Mouse (Mus musculus): ENCODE measurements around the gene Spag9. TPM values are rescaled to one million over a fixed set of nuclear protein-coding genes. Genes with fewer than 3 reads are reported as not detected.
A peak's percentile ranks its signal among the peaks of the same experiment; 100 is the strongest.

The Spag9 gene
- polyA plus RNA-seq, 1 experiment = 5.2 TPM

DNA sequence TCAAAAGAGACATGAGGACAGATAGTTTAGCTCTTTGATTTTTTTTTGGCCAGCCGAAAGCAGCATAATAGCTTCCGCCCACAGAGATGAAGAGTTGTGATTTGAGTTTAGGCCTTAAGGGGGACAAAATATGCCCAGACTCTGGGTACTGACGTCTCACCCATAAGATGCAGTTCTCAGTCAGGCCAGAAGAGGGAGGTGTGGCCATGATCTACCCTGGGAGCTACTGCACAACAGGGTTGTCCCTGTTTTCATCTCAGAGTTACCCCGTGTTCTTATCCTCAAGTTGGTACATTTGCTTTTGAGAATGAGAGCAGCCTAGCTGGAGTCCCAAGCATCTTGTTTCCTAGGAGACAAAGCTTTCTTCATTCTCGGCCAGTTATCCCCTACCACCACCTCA is 132.1 kb downstream of the Spag9 start:
- 42% methylated on average over 5 of the region's 5 CpGs for WGBS
- DNase-seq (ENCODE audit: low read depth, low spot score) = no peak

DNA sequence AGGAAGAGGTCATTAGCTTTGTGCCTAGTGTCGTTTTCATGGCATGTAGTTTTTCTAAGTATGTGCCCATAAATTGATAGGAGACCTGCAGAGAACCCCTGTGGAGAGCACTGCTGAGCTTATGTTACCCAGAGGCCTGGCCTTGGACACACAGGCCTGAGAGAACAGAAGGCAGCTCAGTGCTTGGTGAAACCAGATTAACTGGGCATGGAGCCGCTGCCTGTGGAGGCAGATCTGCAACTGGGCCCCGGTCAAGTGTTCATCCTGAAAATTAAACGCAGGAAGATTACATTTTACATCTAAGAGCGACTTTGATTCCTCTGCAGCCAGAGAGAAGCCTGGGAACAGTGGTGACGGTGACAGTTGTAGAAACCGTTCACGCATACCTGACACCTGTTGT is 132.6 kb downstream of the Spag9 start:
- 92% methylated on average over 8 of the region's 8 CpGs for WGBS
- DNase-seq (ENCODE audit: low read depth, low spot score) = no peak

DNA sequence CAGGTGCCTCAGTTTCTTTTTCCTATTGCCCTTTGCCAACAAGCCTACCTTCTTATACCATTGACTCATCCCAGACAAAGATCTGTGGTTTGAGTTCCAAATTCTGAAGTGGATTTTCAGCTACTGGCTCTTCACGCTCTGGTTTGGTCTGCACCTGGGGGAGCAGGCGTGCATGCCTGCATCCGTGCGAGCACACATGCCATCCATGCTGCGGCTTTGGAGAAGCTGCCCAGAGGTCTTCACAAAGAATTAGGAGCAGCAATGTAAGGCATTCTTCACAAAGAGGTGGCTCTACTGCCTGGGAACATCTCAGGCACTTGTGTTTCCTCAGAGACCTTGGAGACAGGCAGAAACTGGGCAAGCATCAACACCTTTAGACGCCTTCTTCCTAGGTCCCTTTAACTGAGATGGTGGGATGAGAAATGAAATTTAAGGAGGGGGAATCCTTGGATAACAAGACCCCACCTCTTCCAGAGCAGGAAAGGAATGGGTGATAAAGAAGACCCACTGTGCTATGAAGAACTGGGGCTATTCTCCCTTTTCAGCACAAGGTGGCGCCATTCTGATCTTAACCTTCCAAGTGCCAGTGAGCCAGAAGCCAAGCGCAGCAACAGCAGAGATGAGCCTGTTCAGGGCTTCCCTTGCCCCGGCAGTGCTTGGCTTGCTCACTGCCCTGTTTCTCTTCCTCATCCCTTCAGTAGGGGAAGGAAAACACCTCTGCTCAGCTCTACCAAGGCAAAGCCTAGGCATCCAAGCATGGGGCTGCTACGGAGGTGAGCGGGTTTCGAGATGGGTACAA is 133.6 kb downstream of the Spag9 start:
- no peak for DNase-seq (ENCODE audit: low read depth, low spot score)
- 66% methylated on average over 12 of the region's 12 CpGs for WGBS

DNA sequence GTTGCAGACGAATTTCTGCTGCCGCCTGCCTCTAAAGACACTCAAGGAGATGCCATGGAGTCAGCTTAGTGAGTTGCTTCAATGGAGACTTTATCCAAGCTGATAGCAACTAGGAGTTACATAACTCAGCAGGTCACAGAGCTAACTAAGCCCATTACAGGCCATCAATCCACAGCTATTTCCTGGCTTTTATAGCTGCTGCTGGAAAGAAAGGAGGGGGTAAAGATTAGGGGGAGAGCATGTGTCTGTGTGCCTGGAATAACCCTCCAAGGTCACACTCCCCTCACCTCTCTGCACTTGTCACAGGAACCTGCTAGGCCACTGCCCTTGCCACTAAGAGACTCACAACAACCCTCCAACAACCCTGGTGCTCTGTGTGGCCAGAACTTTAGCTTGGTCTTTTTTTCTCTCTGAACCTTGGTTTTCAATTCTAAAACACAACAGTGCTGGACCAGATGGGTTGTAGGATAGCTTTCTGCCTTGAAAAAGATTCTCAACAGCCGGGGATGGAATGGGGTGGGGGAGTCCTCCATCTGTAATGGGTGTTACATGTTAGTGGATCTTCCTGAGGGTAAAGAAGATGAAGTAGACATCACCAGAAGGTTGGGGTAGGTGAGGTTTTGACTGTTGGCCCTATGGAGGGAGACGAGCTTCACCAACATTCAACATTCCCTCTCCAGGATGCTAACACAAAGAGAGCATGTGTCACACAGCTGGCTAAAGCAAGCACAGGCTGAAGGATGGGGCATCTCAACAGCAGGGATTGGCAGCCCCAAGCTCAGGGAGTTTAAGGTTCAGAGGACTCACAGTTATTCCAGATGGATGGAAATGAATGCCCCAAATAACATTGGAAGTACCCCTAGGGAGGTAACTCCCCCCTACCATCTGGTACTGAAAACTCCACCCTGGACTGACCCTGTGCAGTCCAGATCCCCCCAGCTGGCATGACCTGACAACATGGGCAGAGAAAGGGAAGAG is 134.5 kb downstream of the Spag9 start:
- 66% methylated on average over 4 of the region's 4 CpGs for WGBS
- no peak for DNase-seq (ENCODE audit: low read depth, low spot score)

DNA sequence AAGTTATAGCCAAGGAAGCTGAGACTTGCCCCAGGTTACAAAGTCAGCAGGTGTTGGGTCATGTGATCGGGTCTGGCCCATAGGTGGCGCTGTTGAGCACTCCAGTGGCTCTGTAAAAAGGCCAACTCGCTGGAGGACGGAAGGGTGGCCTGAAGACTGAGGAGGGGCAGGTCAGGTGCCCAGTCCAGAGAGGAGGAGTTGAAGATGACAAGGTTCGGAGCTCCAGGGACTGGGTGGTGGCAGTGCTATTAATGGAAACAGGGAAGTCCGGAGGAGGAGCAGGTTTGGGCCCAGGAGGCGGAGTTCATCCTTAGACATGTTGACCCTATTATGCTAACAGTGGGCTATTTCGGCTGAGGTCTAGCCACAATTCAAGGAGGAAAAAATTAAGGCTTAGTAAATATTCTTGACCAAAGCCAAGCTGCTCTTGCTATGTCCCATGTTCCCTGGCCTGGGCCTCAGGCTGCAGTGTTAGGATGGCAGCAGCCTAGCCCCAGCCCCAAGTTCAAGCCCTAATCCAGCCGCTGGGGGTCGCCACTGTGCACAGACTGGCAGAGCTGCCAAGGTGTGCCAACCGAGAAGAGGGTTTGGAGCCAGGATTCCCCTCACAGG is 137.6 kb downstream of the Spag9 start:
- DNase-seq (ENCODE audit: low read depth, low spot score) = peak; percentile 93
- WGBS = 7% methylated on average over 11 of the region's 11 CpGs

DNA sequence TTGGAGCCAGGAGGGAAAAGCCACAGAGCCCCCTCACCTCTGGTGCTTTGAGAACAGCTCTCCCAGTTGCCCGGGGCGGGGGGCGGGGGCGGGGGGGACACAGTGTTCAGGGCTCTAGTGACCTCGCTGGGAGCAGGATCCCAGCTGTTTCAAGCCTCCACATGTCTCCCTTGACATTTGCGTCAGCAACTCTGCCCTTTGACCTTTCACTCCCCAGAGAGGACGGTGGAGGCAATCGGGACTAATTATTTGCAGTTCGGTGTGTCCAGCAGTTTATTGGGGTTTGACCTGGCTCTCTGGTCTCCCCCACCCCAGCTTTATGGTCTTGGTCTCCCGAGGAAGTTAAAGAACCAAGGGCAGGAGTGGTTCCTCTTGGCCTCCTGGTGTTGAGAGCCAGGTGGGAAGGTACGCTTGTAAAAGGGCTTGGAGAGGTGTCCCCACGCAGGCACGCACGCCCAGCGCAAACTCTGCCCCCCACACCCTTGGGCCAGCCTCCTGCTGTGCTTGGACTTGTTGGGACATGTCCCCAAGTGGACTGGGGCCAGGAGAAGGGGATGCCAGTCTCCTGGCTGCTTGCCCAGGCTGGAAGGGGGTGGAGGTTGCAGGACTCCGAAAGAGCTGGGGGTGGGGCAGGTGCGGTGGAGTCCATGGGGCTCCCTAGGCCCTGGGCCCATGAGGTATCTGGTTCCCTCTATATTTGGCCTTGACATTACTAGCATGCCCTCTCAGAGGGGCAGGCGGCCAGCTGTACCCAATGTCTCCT is 138.4 kb downstream of the Spag9 start:
- WGBS = 26% methylated on average over 18 of the region's 18 CpGs
- DNase-seq (ENCODE audit: low read depth, low spot score) = peak; percentile 85

DNA sequence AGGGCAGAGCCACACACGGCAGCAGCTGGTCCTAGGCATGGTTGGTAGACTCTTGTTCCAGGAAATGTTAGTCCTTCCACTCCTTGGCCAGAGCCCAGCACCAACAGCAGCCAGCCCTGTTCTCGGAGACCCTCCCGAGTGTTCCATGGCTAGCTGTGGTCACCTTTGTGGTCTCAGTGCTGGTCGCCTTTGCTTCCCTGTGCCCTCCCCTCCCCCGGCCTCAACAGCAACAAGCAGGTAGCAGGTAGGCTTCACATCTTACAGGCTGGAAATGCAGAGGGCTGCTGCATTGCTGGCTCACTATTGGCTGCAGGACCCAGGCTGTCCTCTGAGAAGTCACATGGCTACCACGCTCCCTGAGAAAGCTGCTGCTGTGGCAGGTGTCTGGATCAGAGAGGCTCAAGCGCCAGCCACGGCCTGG is 139.7 kb downstream of the Spag9 start:
- no peak for DNase-seq (ENCODE audit: low read depth, low spot score)
- 34% methylated on average over 8 of the region's 8 CpGs for WGBS

DNA sequence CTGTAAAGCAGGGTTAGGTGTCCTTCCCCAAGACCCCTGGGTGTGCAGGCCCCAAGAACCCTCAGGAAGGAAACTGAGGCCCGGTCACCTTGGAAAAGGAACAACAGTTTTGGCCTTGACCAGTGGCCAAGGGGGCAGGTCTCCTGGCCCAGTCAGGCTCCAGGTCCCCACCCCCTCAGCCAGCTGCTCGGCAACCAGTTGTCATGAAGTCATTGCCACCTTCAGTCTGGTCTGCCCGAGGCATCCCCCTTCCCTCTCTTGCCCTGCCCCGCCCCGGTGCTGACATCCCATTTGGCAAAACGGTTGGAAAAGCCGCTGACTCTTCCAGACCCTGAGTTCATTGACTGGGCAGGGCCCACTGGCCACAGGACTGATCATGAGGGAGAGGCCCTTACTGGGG is 140.8 kb downstream of the Spag9 start:
- no peak for DNase-seq (ENCODE audit: low read depth, low spot score)
- 55% methylated on average over 7 of the region's 7 CpGs for WGBS

DNA sequence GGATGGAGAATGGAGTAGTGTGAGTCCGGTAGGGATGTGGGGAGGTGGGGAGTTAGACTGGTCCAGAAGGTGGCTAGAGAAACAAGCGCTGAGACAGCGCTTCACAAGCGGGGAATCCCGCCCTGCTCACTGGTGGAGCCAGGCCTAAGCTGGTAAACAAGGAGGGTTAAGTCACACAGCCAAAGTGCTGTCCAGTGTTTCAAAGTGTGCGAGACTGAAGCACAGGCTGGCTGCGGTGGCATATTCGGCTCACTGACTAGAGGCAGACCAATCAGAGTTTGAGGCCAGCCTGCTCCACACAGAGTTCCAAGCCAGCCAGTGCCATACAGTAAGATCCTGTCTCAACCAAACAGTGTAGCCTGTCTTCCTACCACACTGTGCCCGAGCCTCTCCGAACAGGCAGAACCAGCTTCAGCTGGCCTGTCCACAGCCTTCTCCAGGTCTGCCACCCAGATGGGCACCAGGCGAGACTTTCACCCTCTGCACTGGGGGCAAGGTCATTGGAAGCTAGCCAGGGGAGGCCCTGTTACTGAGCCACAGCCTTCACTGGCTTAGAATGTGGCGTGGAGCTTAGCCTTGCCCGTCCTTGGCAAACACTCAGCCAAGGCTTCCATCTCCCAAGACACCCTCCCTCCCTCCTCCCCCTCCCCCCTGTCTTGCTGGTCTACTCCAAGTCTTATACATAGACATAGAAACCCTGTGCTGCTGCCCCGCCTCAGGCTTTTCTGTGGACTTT is 141.6 kb downstream of the Spag9 start:
- 38% methylated on average over 14 of the region's 14 CpGs for WGBS
- no peak for DNase-seq (ENCODE audit: low read depth, low spot score)

DNA sequence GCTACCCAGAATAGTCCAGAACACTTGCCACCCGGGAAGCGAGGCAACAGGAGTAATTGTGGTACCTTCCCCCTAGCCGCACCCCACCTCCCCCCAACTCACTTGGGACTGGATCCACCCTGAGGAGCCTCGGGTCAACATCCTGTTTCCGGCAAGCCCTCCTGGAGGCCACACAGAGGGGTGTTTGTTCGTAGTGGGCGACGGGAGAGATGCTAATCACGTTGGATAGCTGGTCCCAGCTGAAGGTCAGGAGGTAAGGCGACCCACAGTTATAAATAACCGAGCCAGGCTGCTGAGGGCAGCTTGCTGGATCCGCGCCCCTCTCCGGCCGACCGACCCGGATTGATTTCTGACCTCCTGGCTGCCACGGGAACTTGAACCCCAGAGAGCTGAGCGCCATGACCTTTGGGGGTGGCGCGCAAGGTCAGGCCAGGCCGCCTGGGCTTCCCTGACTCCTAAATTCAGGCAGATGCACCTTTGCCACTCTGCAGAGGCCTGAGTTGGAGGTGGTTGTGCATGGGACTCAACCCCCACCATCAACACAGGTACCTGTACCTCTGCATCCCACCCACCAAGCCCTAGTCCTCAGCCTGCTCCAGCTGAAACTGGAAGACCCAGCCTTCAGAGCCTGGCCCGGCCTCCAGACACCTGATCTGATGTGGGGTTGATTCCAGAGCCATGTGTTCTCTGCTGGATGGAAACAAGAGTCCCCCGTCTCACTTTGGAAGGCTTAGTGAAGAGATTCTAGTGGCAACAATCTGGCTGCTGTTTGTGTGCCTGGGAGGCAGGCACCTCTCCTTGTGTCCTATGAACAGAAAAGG is 142.7 kb downstream of the Spag9 start:
- DNase-seq (ENCODE audit: low read depth, low spot score) = no peak
- WGBS = 74% methylated on average over 24 of the region's 24 CpGs

DNA sequence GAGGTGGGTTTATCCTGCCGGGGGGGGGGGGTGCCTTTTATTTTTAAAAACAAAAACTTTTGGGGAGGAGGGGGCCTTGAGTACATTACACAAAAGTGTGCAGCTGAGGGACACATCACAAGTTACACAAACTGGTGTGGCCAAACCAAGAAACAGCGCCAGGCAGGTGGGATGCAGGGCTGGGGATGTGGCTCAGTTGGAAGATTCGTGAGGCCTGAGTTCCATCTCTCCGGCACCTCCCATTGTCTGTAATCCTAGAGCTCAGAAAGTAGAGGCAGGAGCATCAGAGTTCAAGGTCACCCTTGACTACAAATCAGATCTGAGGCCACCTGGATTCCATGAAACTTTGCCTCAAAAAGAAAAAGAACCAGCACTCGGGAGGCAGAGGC is 143.3 kb downstream of the Spag9 start:
- no peak for DNase-seq (ENCODE audit: low read depth, low spot score)
- WGBS = 89% methylated on average over 5 of the region's 5 CpGs

DNA sequence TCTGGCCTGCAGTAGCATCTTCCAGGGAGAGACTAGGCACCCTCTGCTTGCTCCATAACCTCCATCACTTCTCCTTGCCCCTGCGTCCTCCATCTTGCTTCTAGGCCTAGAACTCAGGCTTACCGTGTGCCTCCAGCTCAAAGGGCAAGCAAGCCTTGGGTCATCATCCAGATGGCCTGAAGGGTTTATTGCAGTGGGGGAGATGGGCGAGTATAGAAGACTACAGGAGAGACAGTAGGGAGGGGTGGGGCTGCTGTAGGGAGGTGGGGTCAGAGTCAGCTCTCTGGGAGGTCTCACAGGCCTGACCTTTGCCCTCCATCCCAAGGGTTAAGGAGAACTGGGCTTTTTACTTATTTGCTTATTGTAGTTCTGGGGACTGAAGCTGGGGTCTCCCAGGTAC is 144.6 kb downstream of the Spag9 start:
- DNase-seq (ENCODE audit: low read depth, low spot score) = no peak
- 73% methylated on average over 3 of the region's 3 CpGs for WGBS

DNA sequence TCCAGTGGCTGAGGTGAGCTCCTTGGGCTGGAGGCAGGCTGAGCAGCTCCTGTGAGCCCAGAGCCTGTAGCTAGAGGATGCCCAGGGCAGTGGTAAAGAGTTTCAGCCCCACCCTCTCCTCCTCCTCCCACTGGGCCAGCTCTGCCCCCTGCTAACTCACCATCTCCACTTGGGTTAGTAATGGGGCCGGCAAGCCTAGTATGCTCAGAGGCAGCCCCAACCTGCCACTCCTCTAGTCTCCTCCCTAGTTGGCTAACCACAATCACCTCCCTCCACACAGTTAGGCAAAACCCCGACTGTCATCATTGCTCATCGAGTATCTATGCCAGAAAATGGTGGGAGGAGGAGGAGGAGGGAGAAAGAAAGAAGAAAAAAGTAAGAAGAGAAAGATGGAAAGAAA is 145.7 kb downstream of the Spag9 start:
- 29% methylated on average over 3 of the region's 3 CpGs for WGBS
- DNase-seq (ENCODE audit: low read depth, low spot score) = no peak

DNA sequence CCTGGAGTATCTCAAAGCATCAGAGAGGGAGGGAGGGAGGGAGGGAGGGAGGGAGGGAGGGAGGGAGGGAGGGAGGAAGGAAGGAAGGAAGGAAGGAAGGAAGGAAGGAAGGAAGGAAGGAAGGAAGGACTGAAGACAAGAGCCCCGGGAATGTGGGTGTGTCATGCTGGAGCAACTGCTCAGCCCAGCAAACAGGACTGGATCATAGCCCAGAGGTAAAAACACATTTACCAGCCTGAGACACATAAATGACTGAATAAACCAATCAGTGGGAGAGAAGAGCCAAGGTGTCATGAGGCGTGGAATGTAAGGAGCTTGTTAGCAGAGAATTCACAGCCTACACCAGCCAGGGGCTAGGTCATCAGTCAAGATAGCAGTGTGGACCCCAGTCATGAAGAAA is 147.4 kb downstream of the Spag9 start:
- no peak for DNase-seq (ENCODE audit: low read depth, low spot score)
- 22% methylated on average over 2 of the region's 2 CpGs for WGBS

DNA sequence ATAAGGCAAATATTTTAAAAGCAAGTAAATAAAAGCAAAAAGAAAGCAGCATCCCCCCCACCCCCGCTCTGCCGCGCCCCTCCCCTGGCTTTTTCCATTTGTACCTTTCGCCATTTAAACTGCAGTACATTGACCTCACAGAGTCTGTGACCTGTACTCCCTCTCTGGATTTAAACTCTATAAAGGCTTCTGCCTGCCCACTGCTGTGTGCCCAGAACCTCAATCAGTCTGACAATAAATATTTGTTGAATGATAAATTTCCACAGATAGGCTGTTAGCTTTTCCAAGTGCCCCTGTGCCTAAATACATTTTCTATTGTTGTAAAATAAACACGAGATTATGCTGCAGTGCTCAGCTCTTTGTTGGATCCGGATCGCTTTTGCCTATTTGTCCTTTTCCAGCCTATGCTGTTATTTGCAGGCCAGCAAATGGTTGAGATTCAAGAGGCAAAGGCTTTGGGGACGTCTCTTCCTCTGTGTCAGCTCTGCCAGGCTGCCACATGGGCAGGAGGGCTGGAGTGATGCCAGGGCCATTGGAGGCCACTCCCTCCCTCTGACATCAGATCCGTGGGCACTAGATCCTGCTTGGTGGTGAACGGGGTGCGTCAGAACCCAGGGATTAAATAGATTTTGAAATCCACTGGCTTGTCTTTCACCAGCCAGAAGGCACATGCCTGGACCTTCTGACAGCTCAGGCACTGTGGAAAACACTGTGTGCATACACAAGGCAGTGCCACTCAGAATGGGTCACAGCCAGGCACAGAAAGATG is 149.1 kb downstream of the Spag9 start:
- no peak for DNase-seq (ENCODE audit: low read depth, low spot score)
- WGBS = 33% methylated on average over 11 of the region's 11 CpGs

DNA sequence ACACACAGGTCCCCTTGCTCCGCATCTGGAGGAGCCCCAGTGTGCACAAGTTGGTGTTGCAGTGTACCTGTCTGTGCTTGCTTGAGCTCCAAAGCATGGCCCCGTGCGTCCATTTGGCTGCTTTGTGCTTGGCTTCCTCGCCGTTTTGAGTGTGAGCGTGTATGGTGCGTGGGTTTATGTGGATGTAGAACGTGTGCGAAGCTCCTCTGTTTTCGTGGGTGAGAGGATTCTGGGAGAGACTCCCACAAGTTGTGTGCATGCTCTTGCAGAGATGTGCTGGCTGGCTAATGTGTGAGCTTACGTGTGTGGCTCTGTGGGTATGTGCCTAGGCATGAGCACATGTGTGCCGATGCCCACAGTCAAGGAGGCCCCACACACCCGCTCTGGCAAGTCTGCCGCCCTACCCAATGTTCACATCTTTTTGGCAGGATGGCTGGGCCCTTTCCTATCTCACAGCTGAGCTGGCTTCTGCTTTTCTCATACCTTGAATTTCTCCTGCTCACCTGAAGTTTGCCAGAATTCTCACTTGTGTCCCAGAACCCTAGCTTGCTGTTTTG is 150.2 kb downstream of the Spag9 start:
- no peak for DNase-seq (ENCODE audit: low read depth, low spot score)
- 94% methylated on average over 14 of the region's 14 CpGs for WGBS
